Mouse (Mus musculus) hindbrain, embryonic 10.5 days (tissue): ENCODE results near the gene Egr2. TPM values are rescaled to one million over a fixed set of nuclear protein-coding genes. Genes with fewer than 3 reads are reported as not detected.

ENCODE experiments used
- DNase-seq: peaks from one replicate; pipeline ENCODE4 v3.0.0-alpha.2; 2017; ENCODE audit warnings: low spot score
- H3K27ac ChIP-seq: fragments of 300-500 bp; sonication (generic); 2 replicates; pipeline ENCODE4 v1.5.1; 2016; ENCODE audit warnings: mild to moderate bottlenecking, moderate library complexity
- H3K27me3 ChIP-seq: fragments of 300-500 bp; sonication (generic); 2 replicates; pipeline ENCODE4 v1.6.1; 2016; ENCODE audit warnings: mild to moderate bottlenecking; ENCODE audit not compliant: poor library complexity, insufficient read depth, severe bottlenecking
- H3K36me3 ChIP-seq: fragments of 300-500 bp; sonication (generic); 2 replicates; pipeline ENCODE4 v1.6.1; 2016; ENCODE audit warnings: mild to moderate bottlenecking, moderate library complexity
- H3K4me1 ChIP-seq: fragments of 300-500 bp; sonication (generic); replicated peaks from 2 replicates; pipeline ENCODE4 v1.6.1; 2016; ENCODE audit warnings: mild to moderate bottlenecking
- H3K4me3 ChIP-seq: fragments of 300-500 bp; sonication (generic); 2 replicates; pipeline ENCODE4 v1.5.1; 2016; ENCODE audit warnings: mild to moderate bottlenecking, moderate library complexity
- H3K9me3 ChIP-seq: fragments of 300-500 bp; sonication (generic); 2 replicates; pipeline ENCODE4 v1.6.1; 2016; ENCODE audit warnings: mild to moderate bottlenecking, moderate library complexity
- WGBS: fragments of 180-500 bp; shearing (Covaris S2); methylation state at CpG from one replicate; pipeline ENCODE4 v1.1.7; 2016; 5-methylcytosine and 5-hydroxymethylcytosine counted together
- polyA plus RNA-seq: library from polyadenylated mRNA; unstranded; fragments of >200 nt; fragmentation: Nextera tagmentation; extraction: Ambion mirVana; gene quantifications from 2 replicates; pipeline ENCODE4 v1.2.1, GENCODE M21; 2016

The Egr2 gene
- 0.56 and 2.0 TPM in 2 replicates for polyA plus RNA-seq

DNA sequence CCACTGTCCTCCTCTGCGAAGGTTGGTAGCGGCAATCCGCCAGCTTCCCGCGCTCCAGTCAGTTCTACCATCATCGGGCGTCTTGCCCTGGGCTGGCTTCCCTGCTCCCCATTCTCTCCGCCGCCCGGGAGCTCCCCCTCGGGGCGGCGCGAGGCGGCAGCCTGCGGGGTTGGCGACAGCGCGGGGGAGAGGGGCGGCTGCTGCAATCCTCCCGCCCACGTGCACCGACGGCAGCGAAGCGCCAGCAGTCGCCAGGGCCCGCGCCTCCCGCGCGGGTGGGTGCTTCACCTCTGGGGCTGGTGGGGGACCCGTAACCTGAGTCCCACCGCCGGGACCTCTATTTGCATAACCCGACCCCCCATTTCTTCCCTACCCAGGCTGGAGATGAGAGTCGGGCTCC lies at the start of gene Egr2:
Egr2 (plus strand) TSS at position 220 of the 400 bp plus-strand sequence.
- no peak within 1 kb of the TSS; the same call in 1 of the 2 replicates for H3K27ac ChIP-seq
- no peaks in the 10 kb centered on the region for H3K9me3 ChIP-seq
- H3K27me3 ChIP-seq, result peaks cover 90% of the 10 kb centered on the region
- no peaks in the 10 kb centered on the region for H3K36me3 ChIP-seq
- peak; percentile 45 for DNase-seq
- under 1% methylated on average over 37 of the region's 37 CpGs for WGBS
- peak within 1 kb of the TSS; percentile 69 for H3K4me3 ChIP-seq
- peaks cover 47% of the 10 kb centered on the region for H3K4me1 ChIP-seq

DNA sequence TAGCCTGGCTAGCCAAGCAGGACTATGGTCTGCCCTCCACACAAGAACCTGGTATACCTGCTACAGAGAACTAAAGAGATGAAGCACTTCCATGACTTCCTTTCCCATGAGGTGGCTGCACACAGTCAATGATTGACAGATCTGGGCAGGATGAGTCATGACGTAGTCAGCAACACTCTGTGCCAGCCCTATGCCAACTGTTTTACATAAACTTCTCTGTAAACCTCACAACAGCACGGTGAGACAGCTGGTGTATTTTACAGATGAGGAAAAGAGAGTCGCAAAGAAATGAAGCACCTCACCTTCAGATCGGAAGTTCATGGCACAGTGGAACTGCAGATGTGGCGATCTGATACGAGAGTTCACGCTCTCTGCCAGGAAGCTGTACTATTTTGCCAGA lies 47.8 kb upstream of the Egr2 start:
- Histone ChIP-seq H3K36me3 (no peaks in the 10 kb centered on the region), H3K9me3 (peaks cover 12% of the 10 kb centered on the region), H3K4me1 (no peaks in the 10 kb centered on the region), H3K27ac (no peak overlapping the region), H3K27me3 (no peaks in the 10 kb centered on the region), H3K4me3 (no peak overlapping the region)
- WGBS, result 93% methylated on average over 7 of the region's 7 CpGs
- DNase-seq, result no peak

DNA sequence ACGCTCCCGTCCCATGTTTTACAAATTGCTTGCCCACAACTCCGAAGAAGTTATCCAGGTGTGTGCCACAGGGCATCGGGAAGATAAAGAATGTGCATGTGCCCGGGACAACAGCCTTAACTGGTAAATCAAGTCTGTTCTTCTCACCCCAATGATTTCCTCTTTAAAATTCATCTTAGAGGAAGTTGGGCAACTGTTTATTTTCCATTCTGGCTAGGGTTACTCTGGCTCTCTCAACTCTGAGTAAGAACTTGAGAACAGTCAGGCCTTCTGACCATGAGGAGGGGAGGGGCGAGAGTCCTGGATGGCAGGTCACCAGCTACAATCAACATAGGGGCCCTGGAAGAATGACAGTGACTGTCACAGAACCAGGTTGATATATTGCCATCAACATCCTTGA lies 45.4 kb upstream of the Egr2 start:
- no peak overlapping the region for H3K27ac ChIP-seq
- DNase-seq, result no peak
- no peaks in the 10 kb centered on the region for H3K4me1 ChIP-seq
- no peaks in the 10 kb centered on the region for H3K27me3 ChIP-seq
- 89% methylated on average over 6 of the region's 6 CpGs for WGBS
- H3K36me3 ChIP-seq, result no peaks in the 10 kb centered on the region
- no peak overlapping the region for H3K4me3 ChIP-seq
- H3K9me3 ChIP-seq, result peaks cover 10% of the 10 kb centered on the region

- H3K9me3 ChIP-seq, result peaks cover 2% of the 10 kb centered on the region; the same call in 1 of the 2 replicates
- no peaks in the 10 kb centered on the region for H3K36me3 ChIP-seq
- no peaks in the 10 kb centered on the region for H3K4me1 ChIP-seq
- no peak overlapping the region for H3K4me3 ChIP-seq
- WGBS, result 87% methylated on average over 5 of the region's 5 CpGs
- H3K27me3 ChIP-seq, result no peaks in the 10 kb centered on the region
- no peak for DNase-seq
- H3K27ac ChIP-seq, result no peak overlapping the region
These were observed 44.6 kb upstream of the Egr2 start for GRCm38 (mm10) chr10:67490632-67491031.

DNA sequence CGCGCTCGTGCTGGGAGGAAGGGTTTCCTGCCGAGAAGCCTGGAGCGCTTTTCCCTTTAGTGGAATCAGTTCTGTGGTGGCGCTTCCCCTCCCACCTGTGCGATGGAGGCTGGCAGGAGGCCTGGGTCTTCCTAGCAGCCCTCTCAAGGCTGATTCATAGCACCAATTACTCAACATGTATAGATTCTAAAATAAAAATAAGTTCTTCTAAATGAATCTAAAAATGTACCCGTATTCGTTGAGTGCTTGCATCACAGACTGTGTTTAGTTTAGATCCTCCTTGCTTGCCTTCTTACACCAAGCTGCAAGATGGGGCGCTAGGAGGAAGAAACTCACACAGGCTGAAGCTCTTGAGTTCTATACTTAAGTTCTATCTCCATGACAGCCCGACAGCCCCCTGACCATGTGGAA lies 43.1 kb upstream of the Egr2 start:
- WGBS, result 78% methylated on average over 11 of the region's 11 CpGs
- no peaks in the 10 kb centered on the region for H3K27me3 ChIP-seq
- no peak for DNase-seq
- H3K4me3 ChIP-seq, result no peak overlapping the region
- H3K36me3 ChIP-seq, result no peaks in the 10 kb centered on the region
- H3K9me3 ChIP-seq, result no peaks in the 10 kb centered on the region
- H3K27ac ChIP-seq, result no peak overlapping the region
- no peaks in the 10 kb centered on the region for H3K4me1 ChIP-seq

DNA sequence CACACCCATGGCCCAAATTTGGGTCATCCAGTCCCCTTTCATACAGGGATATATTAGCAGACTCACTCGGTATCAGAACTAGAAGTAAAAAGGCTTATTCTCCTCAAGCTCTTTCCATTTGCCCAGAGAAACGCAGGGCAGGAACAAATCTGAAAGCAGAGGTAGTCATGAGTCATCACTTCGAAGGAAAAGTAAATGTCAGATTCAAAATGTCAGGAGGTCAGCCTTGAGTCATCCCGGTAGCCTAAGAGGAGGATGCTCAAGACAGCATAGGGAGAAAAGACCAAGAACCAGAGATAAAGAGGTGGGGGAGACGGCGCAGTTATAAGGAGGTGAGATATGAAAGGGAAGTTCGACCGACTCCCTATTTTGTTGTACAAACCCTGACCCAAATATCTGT lies 41.7 kb upstream of the Egr2 start:
- DNase-seq, result no peak
- H3K9me3 ChIP-seq, result no peaks in the 10 kb centered on the region
- H3K4me1 ChIP-seq, result no peaks in the 10 kb centered on the region
- WGBS, result 84% methylated on average over 8 of the region's 8 CpGs
- no peaks in the 10 kb centered on the region for H3K36me3 ChIP-seq
- H3K4me3 ChIP-seq, result no peak overlapping the region
- no peak overlapping the region for H3K27ac ChIP-seq
- H3K27me3 ChIP-seq, result no peaks in the 10 kb centered on the region

DNA sequence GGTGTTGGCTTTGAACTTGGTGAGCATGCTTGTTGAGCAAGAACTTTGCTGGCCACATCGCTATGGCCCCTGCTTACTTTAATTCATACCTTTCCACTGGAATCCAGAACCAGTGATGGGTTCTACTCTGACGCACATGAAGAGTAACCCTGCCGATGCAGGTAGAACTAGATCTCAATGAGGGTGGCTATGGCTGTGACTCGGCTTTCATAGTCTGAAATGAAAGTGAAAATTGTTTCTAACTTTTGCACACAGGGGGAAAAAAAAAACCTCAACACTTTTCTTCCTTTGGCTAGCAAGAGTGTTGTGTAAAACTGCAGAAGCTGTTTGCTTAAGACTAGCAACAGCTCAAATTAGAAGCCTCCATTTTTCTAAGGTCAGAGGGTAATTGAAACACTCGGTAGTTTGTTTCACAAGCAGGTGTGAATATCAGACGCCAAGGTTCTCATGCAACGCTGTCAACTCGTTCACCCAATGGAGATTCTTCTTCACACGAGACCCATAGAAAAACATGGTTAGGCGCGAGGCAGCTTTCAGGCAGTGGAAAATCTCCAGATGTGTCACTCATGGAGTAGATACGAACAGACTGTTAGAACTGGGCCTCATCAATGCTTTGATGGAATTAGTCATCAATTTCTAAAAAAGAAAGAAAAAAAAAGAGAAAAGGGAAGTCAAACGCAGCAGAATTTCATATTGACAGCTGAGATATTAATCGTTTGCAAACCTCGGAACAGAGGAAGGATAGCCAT lies 38.0 kb upstream of the Egr2 start:
- WGBS, result 91% methylated on average over 15 of the region's 15 CpGs
- no peak overlapping the region for H3K27ac ChIP-seq
- no peaks in the 10 kb centered on the region for H3K9me3 ChIP-seq
- H3K36me3 ChIP-seq, result no peaks in the 10 kb centered on the region
- no peaks in the 10 kb centered on the region for H3K27me3 ChIP-seq
- no peaks in the 10 kb centered on the region for H3K4me1 ChIP-seq
- H3K4me3 ChIP-seq, result no peak overlapping the region
- DNase-seq, result no peak

DNA sequence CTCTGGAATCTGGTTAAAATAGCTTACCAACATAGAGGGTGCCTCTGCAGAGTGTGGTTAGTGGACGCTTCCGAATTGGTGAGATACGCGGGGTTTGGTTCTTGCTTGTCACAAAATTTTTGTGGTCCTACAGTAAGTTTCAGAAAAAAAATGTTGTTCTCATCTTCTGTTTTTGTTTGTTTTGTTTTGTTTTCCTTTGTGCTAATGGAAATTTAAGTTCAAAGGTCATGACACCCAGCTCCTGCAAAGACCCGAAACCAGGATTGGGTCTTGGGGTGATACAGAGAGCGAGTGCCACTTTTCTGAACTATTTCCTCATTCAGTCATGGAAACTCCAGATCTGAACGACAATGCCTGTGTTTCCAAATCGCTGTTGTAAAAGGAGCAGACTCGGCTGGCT lies 37.3 kb upstream of the Egr2 start:
- H3K27ac ChIP-seq, result no peak overlapping the region
- no peak overlapping the region for H3K4me3 ChIP-seq
- H3K36me3 ChIP-seq, result no peaks in the 10 kb centered on the region
- H3K4me1 ChIP-seq, result no peaks in the 10 kb centered on the region
- WGBS, result 92% methylated on average over 9 of the region's 9 CpGs
- H3K9me3 ChIP-seq, result no peaks in the 10 kb centered on the region
- H3K27me3 ChIP-seq, result no peaks in the 10 kb centered on the region
- no peak for DNase-seq

- H3K27ac ChIP-seq, result no peak overlapping the region
- no peak for DNase-seq
- no peaks in the 10 kb centered on the region for H3K27me3 ChIP-seq
- no peaks in the 10 kb centered on the region for H3K9me3 ChIP-seq
- no peak overlapping the region for H3K4me3 ChIP-seq
- 0 out of 2 replicates have a peak, but pooled peaks cover 3% of the 10 kb centered on the region for H3K4me1 ChIP-seq
- no peaks in the 10 kb centered on the region for H3K36me3 ChIP-seq
- 75% methylated on average over 15 of the region's 15 CpGs for WGBS
These were observed 31.8 kb upstream of the Egr2 start for GRCm38 (mm10) chr10:67503320-67503995.

DNA sequence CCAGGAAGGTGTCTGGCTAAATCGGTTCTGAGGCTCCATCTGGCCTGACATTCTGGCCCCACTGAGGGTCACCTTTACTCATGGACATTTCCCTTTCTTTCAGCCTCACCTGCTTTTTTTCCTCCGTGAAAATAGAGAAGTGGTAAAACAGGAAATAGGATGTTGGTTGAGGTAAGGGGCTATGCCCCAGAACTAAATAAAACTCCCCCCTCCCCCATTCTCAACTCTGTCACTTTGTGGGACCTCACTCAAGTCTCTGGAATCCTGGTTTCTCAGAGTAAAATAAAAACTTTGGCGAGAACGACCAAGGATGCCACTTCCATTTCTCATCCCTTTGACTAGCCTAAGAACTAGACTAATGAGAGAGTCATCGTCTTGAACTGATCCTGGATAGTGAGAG lies 31.2 kb upstream of the Egr2 start:
- 64% methylated on average over 5 of the region's 5 CpGs for WGBS

GRCm38 (mm10) chr10:67505248-67505647 lies 30.0 kb upstream of the Egr2 start:
- no peak for DNase-seq
- Histone ChIP-seq H3K27ac (no peak overlapping the region), H3K27me3 (no peaks in the 10 kb centered on the region), H3K4me1 (0 out of 2 replicates have a peak, but pooled peaks cover 3% of the 10 kb centered on the region), H3K4me3 (no peak overlapping the region), H3K36me3 (no peaks in the 10 kb centered on the region), H3K9me3 (no peaks in the 10 kb centered on the region)
- 81% methylated on average over 3 of the region's 3 CpGs for WGBS

More for the DNA sequence above, 31.2 kb upstream of the Egr2 start:
- Histone ChIP-seq H3K36me3 (no peaks in the 10 kb centered on the region), H3K9me3 (no peaks in the 10 kb centered on the region), H3K4me3 (no peak overlapping the region), H3K4me1 (0 out of 2 replicates have a peak, but pooled peaks cover 3% of the 10 kb centered on the region), H3K27ac (no peak overlapping the region), H3K27me3 (no peaks in the 10 kb centered on the region)
- no peak for DNase-seq

GRCm38 (mm10) chr10:67512211-67512610 lies 23.1 kb upstream of the Egr2 start:
- Histone ChIP-seq H3K4me1 (peaks cover 11% of the 10 kb centered on the region; the same call in 1 of the 2 replicates), H3K4me3 (no peak overlapping the region)
- WGBS, result 73% methylated on average over 8 of the region's 8 CpGs

GRCm38 (mm10) chr10:67512871-67513270 lies 22.4 kb upstream of the Egr2 start:
- no peak overlapping the region for H3K27ac ChIP-seq
- H3K4me3 ChIP-seq, result no peak overlapping the region
- H3K4me1 ChIP-seq, result peaks cover 11% of the 10 kb centered on the region; the same call in 1 of the 2 replicates
- no peaks in the 10 kb centered on the region for H3K36me3 ChIP-seq
- no peaks in the 10 kb centered on the region for H3K9me3 ChIP-seq
- 60% methylated on average over 7 of the region's 7 CpGs for WGBS
- no peak for DNase-seq
- H3K27me3 ChIP-seq, result no peaks in the 10 kb centered on the region

More at GRCm38 (mm10) chr10:67512211-67512610, 23.1 kb upstream of the Egr2 start:
- no peak for DNase-seq
- Histone ChIP-seq H3K36me3 (no peaks in the 10 kb centered on the region), H3K27me3 (no peaks in the 10 kb centered on the region), H3K27ac (no peak overlapping the region), H3K9me3 (no peaks in the 10 kb centered on the region)
